Mouse (Mus musculus) lung, postnatal 0 days (tissue): Measurements from ENCODE around the gene Dst. TPM values are rescaled to one million over a fixed set of nuclear protein-coding genes. Genes with fewer than 3 reads are reported as not detected.

ENCODE experiments used
- ATAC-seq: fragments of 200-750 bp; cut with Nextera tagmentation; 2 replicates; pipeline ENCODE4 v1.8.0; 2017; ENCODE audit warnings: moderate library complexity
- DNase-seq: peaks from one replicate; pipeline ENCODE4 v3.0.0-alpha.2; 2016; ENCODE audit warnings: low spot score
- H3K27ac ChIP-seq: fragments of 300-500 bp; sonication (generic); 2 replicates; pipeline ENCODE4 v1.5.1; 2014; ENCODE audit warnings: antibody characterized with exemption, mild to moderate bottlenecking, low read length, mixed read lengths
- H3K27me3 ChIP-seq: fragments of 300-500 bp; sonication (generic); replicated peaks from 2 replicates; pipeline ENCODE4 v1.6.1; 2014; ENCODE audit warnings: low read length, mixed read lengths; ENCODE audit not compliant: insufficient read depth
- H3K36me3 ChIP-seq: fragments of 300-500 bp; sonication (generic); 2 replicates; pipeline ENCODE4 v1.6.1; 2014; ENCODE audit warnings: low read length, mixed read lengths; ENCODE audit not compliant: insufficient read depth
- H3K4me1 ChIP-seq: fragments of 300-500 bp; sonication (generic); 2 replicates; pipeline ENCODE4 v1.6.1; 2014; ENCODE audit warnings: antibody characterized with exemption, low read depth, low read length, mixed read lengths; ENCODE audit not compliant: insufficient read depth
- H3K4me2 ChIP-seq: fragments of 300-500 bp; sonication (generic); replicated peaks from 2 replicates; pipeline ENCODE4 v1.6.1; 2014; ENCODE audit warnings: low read depth, mild to moderate bottlenecking, low read length, moderate library complexity, mixed read lengths
- H3K4me3 ChIP-seq: fragments of 300-500 bp; sonication (generic); 2 replicates; pipeline ENCODE4 v1.5.1; 2014; ENCODE audit warnings: low read depth, low read length
- H3K9ac ChIP-seq: fragments of 300-500 bp; sonication (generic); replicated peaks from 2 replicates; pipeline ENCODE4 v1.6.1; 2014; ENCODE audit warnings: low read depth, mild to moderate bottlenecking
- H3K9me3 ChIP-seq: fragments of 300-500 bp; sonication (generic); 2 replicates; pipeline ENCODE4 v1.6.1; 2016; ENCODE audit warnings: low read length, mixed read lengths
- CTCF ChIP-seq: IDR thresholded peaks from 2 replicates; pipeline ENCODE4 v1.5.1; 2016; ENCODE audit warnings: antibody characterized with exemption, mild to moderate bottlenecking
- EP300 ChIP-seq: IDR thresholded peaks from 2 replicates; pipeline ENCODE4 v1.6.1; 2016; ENCODE audit warnings: antibody characterized with exemption, mild to moderate bottlenecking, control low read depth
- WGBS: fragments of 180-500 bp; shearing (Covaris S2); extraction: QIAGEN DNeasy Blood & Tissue Kit; methylation state at CpG from one replicate; pipeline ENCODE4 v1.1.7; 2014; 5-methylcytosine and 5-hydroxymethylcytosine counted together
- polyA plus RNA-seq: library from polyadenylated mRNA; unstranded; fragments of >200 nt; fragmentation: Nextera tagmentation; extraction: Ambion mirVana; gene quantifications from 2 replicates; pipeline ENCODE4 v1.2.1, GENCODE M21; 2015

Gene Dst
- polyA plus RNA-seq, 1 experiment from 2014 or later = 18.1 TPM

GRCm38 (mm10) chr1:33944977-33945750 lies 37.1 kb downstream of the Dst start:
- Histone ChIP-seq H3K36me3 (no peaks in the 10 kb centered on the region), H3K4me2 (0 out of 2 replicates have a peak overlapping the region, but pooled peaks have one; percentile 23), H3K27ac (no peak overlapping the region), H3K27me3 (no peaks in the 10 kb centered on the region), H3K9me3 (no peaks in the 10 kb centered on the region), H3K4me1 (no peaks in the 10 kb centered on the region), H3K4me3 (no peak overlapping the region), H3K9ac (no peak overlapping the region)
- DNase-seq (peak; percentile 55), ATAC-seq (peak; percentile 71)
- no peak for TF ChIP-seq EP300
- no peak for TF ChIP-seq CTCF
- WGBS = 47% methylated on average over 17 of the region's 17 CpGs

GRCm38 (mm10) chr1:33945756-33946155 lies 37.7 kb downstream of the Dst start:
- H3K9ac ChIP-seq = no peak overlapping the region
- no peak for ATAC-seq
- H3K4me2 ChIP-seq = no peak overlapping the region

GRCm38 (mm10) chr1:33946601-33947395 lies 38.8 kb downstream of the Dst start:
- Histone ChIP-seq H3K4me2 (no peak overlapping the region), H3K9me3 (no peaks in the 10 kb centered on the region), H3K27ac (no peak overlapping the region), H3K4me1 (no peaks in the 10 kb centered on the region), H3K27me3 (no peaks in the 10 kb centered on the region), H3K4me3 (no peak overlapping the region), H3K9ac (no peak overlapping the region), H3K36me3 (no peaks in the 10 kb centered on the region)
- no peak for TF ChIP-seq CTCF
- no peak for TF ChIP-seq EP300
- DNase-seq = no peak
- WGBS = 75% methylated on average over 12 of the region's 12 CpGs
- ATAC-seq = no peak

More at GRCm38 (mm10) chr1:33945756-33946155, 37.7 kb downstream of the Dst start:
- Histone ChIP-seq H3K27me3 (no peaks in the 10 kb centered on the region), H3K4me3 (no peak overlapping the region), H3K4me1 (no peaks in the 10 kb centered on the region), H3K27ac (no peak overlapping the region), H3K36me3 (no peaks in the 10 kb centered on the region), H3K9me3 (no peaks in the 10 kb centered on the region)
- DNase-seq = no peak
- WGBS = 78% methylated on average over 6 of the region's 6 CpGs
- TF ChIP-seq CTCF (no peak), EP300 (no peak)

GRCm38 (mm10) chr1:33947838-33948237 lies 39.8 kb downstream of the Dst start:
- no peak for DNase-seq
- H3K4me2 ChIP-seq = no peak overlapping the region
- H3K27me3 ChIP-seq = no peaks in the 10 kb centered on the region
- no peak for ATAC-seq
- no peaks in the 10 kb centered on the region for H3K36me3 ChIP-seq
- no peak overlapping the region for H3K9ac ChIP-seq
- no peaks in the 10 kb centered on the region for H3K9me3 ChIP-seq
- no peak overlapping the region for H3K4me3 ChIP-seq
- 74% methylated on average over 6 of the region's 6 CpGs for WGBS
- H3K27ac ChIP-seq = no peak overlapping the region
- TF ChIP-seq EP300 = no peak
- TF ChIP-seq CTCF = peak; percentile 35; the same call in 1 of the 2 replicates
- H3K4me1 ChIP-seq = no peaks in the 10 kb centered on the region

- WGBS = 80% methylated on average over 5 of the region's 5 CpGs
- ATAC-seq (no peak), DNase-seq (no peak)
- Histone ChIP-seq H3K27me3 (no peaks in the 10 kb centered on the region), H3K9ac (no peak overlapping the region), H3K9me3 (no peaks in the 10 kb centered on the region), H3K36me3 (no peaks in the 10 kb centered on the region), H3K4me2 (no peak overlapping the region), H3K4me1 (no peaks in the 10 kb centered on the region), H3K4me3 (no peak overlapping the region), H3K27ac (no peak overlapping the region)
- TF ChIP-seq CTCF (no peak), EP300 (no peak)
These were observed 40.5 kb downstream of the Dst start for GRCm38 (mm10) chr1:33948511-33948910.

- no peak overlapping the region for H3K9ac ChIP-seq
- H3K9me3 ChIP-seq = no peaks in the 10 kb centered on the region
- ATAC-seq (no peak), DNase-seq (no peak)
- TF ChIP-seq CTCF = no peak
- no peak for TF ChIP-seq EP300
- H3K4me1 ChIP-seq = no peaks in the 10 kb centered on the region
- H3K4me3 ChIP-seq = no peak overlapping the region
- WGBS = 88% methylated on average over 6 of the region's 6 CpGs
- H3K27ac ChIP-seq = no peak overlapping the region
- no peak overlapping the region for H3K4me2 ChIP-seq
- H3K27me3 ChIP-seq = no peaks in the 10 kb centered on the region
- no peaks in the 10 kb centered on the region for H3K36me3 ChIP-seq
These were observed 47.6 kb downstream of the Dst start for GRCm38 (mm10) chr1:33955626-33956025.
